Mouse (Mus musculus) gastrocnemius, postnatal 25 days (tissue): Measurements from ENCODE around the gene Olfr520. TPM values are rescaled to one million over a fixed set of nuclear protein-coding genes. Genes with fewer than 3 reads are reported as not detected.
"Not testable (repeated sequence)": the region's sequence is repeated elsewhere in the genome, so short reads cannot be mapped to it uniquely, and the experiment has no call there.

Source experiments
- DNase-seq: peaks from one replicate; pipeline ENCODE4 v3.0.0; 2022
- total RNA-seq, 2 experiments: library from RNA; stranded (reverse); gene quantifications; 1 replicate in 1 of 2; 2 replicates in 1 of 2; pipeline ENCODE4 v1.2.3; 2021

Olfr520 gene
- total RNA-seq, 2 experiments from 2014 or later, result not detected

DNA sequence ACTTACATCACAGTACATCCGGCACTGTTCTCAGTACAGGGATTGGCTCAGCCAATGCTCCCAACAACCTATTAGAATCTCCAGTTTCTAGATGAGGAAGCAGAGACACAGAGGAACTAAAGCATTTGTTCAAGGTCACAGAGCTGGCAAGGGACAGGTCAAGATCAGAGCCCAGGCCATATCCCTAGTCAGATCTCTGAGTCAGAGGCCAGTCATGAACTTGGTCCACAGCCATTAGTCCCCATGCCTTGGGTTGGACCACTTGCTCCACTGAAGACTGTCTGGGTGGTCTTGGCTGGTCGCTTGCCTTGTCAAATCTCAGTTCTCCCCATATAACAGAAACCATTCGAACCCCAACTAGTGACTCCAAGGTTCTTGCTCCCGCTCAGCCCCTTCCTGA, 17.6 kb upstream of the Olfr520 start:
- DNase-seq, result no peak

DNA sequence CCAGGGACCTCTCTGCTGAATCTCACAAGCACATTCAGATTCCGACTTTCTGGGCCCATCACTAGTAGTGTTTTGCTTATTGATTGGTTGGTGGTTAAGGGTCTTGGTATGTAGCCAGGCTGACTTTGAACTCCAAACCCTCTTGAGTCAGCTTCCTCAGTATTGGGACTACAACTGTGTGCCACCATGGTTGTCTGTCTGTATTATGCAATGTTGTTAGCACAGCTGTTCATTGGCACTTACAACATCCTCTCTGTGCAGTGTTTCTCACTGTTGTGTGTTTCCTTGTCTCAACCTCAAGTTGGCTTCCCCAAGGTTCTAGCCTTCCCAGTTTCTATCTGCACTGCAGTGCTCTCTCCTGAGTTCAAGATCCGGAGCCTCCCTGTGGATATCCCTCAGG, 13.5 kb upstream of the Olfr520 start:
- no peak for DNase-seq

DNA sequence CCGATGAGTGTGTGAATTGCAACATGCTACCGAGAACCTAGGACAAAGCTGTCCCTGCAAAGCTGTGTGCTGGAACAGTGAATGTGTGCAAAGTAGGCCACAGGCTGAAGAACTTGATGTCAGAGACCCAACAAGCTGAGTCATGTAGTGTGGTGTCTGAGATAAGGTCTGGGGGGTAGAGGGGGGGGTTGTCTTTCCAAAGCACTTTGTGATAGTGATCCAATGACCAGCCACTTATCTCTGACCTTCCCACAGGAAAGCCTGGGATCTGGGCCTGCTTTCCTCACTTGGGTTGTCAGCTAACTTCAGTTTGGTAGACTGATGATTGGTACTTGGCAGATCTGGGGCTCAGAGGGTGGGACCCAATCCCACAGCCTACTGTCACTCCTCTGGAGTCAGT, 4.5 kb downstream of the Olfr520 start:
- DNase-seq, result no peak

GRCm38 (mm10) chr7:99735491-99735890, 5.4 kb downstream of the Olfr520 start:
- not testable (repeated sequence) for DNase-seq

GRCm38 (mm10) chr7:99739276-99739675, 9.2 kb downstream of the Olfr520 start:
- DNase-seq, result no peak

DNA sequence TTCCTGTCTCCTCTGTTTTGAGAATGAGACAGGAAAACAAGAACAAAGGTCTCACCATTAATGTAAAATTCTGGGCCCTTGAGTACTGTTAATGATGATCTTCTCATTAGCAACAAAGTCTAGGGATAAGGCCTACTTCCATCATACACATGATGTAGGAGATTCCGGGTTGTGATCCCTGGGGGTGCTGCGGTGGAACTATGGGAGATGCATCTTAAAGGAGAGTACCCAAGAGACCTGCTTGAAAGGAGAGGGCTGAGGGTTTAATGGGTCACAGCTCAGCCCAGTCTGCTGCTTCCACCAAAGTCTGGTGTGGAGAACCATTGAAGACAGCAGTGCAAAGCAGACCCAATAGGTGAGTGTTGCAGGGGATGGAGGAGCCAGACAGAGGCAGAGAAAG, 33.1 kb downstream of the Olfr520 start, which contains the start of gene Olfr521:
Gene Olfr521, plus strand, starts transcription at position 301 of the 400 bp plus-strand sequence.
- DNase-seq, result no peak

GRCm38 (mm10) chr7:99781385-99781784, 51.3 kb downstream of the Olfr520 start:
- DNase-seq, result no peak

- no peak for DNase-seq
Observed at GRCm38 (mm10) chr7:99781916-99782315, 51.8 kb downstream of the Olfr520 start.

- DNase-seq, result no peak
Observed at GRCm38 (mm10) chr7:99783421-99783820, 53.3 kb downstream of the Olfr520 start.

DNA sequence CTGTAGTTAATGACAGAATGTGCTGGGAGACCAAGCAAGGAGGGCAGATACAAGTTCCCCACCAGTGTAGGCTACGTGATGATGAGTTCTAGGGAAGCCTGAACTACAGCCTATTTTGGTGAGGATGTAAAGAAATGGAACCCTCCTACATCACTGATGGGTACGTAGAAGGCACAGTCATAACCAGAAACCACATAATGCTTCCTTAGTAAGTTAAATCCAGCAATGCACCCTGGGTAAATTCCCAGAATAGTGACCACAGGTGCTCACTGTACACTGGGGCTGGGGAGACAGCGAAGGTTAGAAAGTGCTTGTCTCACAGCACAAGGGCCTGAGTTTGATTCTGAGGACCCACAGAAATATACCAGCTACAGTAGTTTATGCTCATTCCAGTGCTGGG, 55.5 kb downstream of the Olfr520 start:
- DNase-seq, result no peak

Other genes starting within 250 kb of the Olfr520 start
- gene Rps3, start 246.5 kb upstream of the Olfr520 start, total RNA-seq, result 100 to 1,000 TPM; 239 to 240 TPM
- gene Arrb1, start 194.8 kb upstream of the Olfr520 start, total RNA-seq, result 10 to 100 TPM; 12.4 to 15.6 TPM
- 10 to 100 TPM; 42.5 to 46.1 TPM for gene Tpbgl, start 103.2 kb upstream of the Olfr520 start, total RNA-seq
- gene Slco2b1, start 18.9 kb upstream of the Olfr520 start, total RNA-seq, result 1 to 10 TPM; 3.9 to 4.7 TPM
- not detected for gene Olfr521, start 33.2 kb downstream of the Olfr520 start, total RNA-seq
- gene Neu3, start 98.1 kb downstream of the Olfr520 start, total RNA-seq, result 1 to 10 TPM; 2.4 to 2.8 TPM
- gene Xrra1, start 128.8 kb downstream of the Olfr520 start, total RNA-seq, result under 1 TPM in 1 of 2 experiments, not detected in 1; 0.49 TPM
- 10 to 100 TPM; 65.9 to 71.4 TPM for gene Spcs2, start 133.2 kb downstream of the Olfr520 start, total RNA-seq